Mouse (Mus musculus) intestine, embryonic 14.5 days (tissue): ENCODE data around the gene Pak2. TPM values are rescaled to one million over a fixed set of nuclear protein-coding genes. Genes with fewer than 3 reads are reported as not detected.

Experiments used
- ATAC-seq: fragments of 200-750 bp; cut with Nextera tagmentation; replicated peaks from 2 replicates; pipeline ENCODE4 v1.8.0; 2017; ENCODE audit warnings: low read depth, moderate number of reproducible peaks, moderate TSS enrichment, moderate library complexity; ENCODE audit not compliant: low FRiP score, low TSS enrichment
- DNase-seq: peaks from one replicate; pipeline ENCODE4 v3.0.0-alpha.2; 2018; ENCODE audit warnings: low spot score
- H3K27ac ChIP-seq: fragments of 300-500 bp; sonication (generic); 2 replicates; pipeline ENCODE4 v1.5.1; 2014; ENCODE audit warnings: low read depth, mild to moderate bottlenecking, control low read depth
- H3K27me3 ChIP-seq: fragments of 300-500 bp; sonication (generic); replicated peaks from 2 replicates; pipeline ENCODE4 v1.6.1; 2014; ENCODE audit warnings: low read length, control low read depth; ENCODE audit not compliant: control insufficient read depth, insufficient read depth
- H3K36me3 ChIP-seq: fragments of 300-500 bp; sonication (generic); 2 replicates; pipeline ENCODE4 v1.6.1; 2014; ENCODE audit warnings: low read length, control low read depth; ENCODE audit not compliant: control insufficient read depth, insufficient read depth
- H3K4me1 ChIP-seq: fragments of 300-500 bp; sonication (generic); replicated peaks from 2 replicates; pipeline ENCODE4 v1.6.1; 2014; ENCODE audit warnings: low read length, control low read depth, mixed read lengths; ENCODE audit not compliant: control insufficient read depth, insufficient read depth
- H3K4me2 ChIP-seq: fragments of 300-500 bp; sonication (generic); 2 replicates; pipeline ENCODE4 v1.6.1; 2014; ENCODE audit warnings: low read length
- H3K4me3 ChIP-seq: fragments of 300-500 bp; sonication (generic); 2 replicates; pipeline ENCODE4 v1.5.1; 2014; ENCODE audit warnings: low read depth, low read length, control low read depth, mixed read lengths
- H3K9ac ChIP-seq: fragments of 300-500 bp; sonication (generic); 2 replicates; pipeline ENCODE4 v1.6.1; 2014; ENCODE audit warnings: mild to moderate bottlenecking, low read length
- H3K9me3 ChIP-seq: fragments of 300-500 bp; sonication (generic); 2 replicates; pipeline ENCODE4 v1.6.1; 2016; ENCODE audit warnings: low read length, control low read depth; ENCODE audit not compliant: control insufficient read depth
- WGBS: fragments of 180-500 bp; shearing (Covaris S2); extraction: QIAGEN DNeasy Blood & Tissue Kit; methylation state at CpG from one replicate; pipeline ENCODE4 v1.1.7; 2014; 5-methylcytosine and 5-hydroxymethylcytosine counted together
- polyA plus RNA-seq: library from polyadenylated mRNA; unstranded; fragments of >200 nt; fragmentation: Nextera tagmentation; extraction: Ambion mirVana; gene quantifications from 2 replicates; pipeline ENCODE4 v1.2.1, GENCODE M21; 2014

Gene Pak2
- polyA plus RNA-seq, 1 experiment from 2014 or later = 41.4 TPM

DNA sequence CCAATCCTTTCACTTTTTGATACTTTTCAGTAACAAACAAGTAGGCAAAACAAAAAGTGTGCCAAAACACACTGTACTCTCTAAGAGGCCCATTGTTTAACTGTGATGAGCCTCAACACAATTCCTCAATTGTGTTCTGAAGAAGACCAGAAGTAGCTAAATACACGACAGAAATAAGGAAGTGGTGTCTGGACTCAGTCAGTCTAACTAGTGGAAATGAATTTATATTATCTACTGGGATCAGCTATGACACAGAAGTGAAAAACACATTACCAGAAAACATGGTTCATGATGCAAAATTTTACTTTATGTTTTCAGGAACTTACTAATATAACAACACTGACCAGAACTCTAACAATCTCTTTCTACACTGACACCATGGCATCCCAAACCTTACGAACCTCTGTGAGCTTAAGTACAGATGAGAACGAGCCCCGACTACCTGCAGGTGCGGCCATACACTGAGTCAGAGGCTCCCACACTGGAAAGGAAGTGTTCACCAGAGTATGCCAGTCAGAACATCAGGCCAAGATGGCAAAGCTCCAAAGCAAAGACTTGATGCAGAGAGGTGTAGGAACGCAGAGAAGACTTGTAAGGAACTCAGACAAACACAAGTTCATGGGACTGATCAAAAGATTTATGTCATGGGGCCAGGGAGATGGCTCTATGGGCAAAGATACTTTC, 19.2 kb downstream of the Pak2 start:
- H3K9me3 ChIP-seq = no peaks in the 10 kb centered on the region
- ATAC-seq (no peak), DNase-seq (no peak)
- peaks cover 3% of the 10 kb centered on the region; the same call in 1 of the 2 replicates for H3K4me1 ChIP-seq
- no peak overlapping the region for H3K27ac ChIP-seq
- H3K27me3 ChIP-seq = no peaks in the 10 kb centered on the region
- H3K36me3 ChIP-seq = no peaks in the 10 kb centered on the region
- no peak overlapping the region for H3K9ac ChIP-seq
- no peak overlapping the region for H3K4me3 ChIP-seq
- H3K4me2 ChIP-seq = no peak overlapping the region
- 65% methylated on average over 6 of the region's 6 CpGs for WGBS

- H3K4me2 ChIP-seq = no peak overlapping the region
- H3K9ac ChIP-seq = no peak overlapping the region
- H3K27me3 ChIP-seq = no peaks in the 10 kb centered on the region
- H3K4me1 ChIP-seq = peaks cover 3% of the 10 kb centered on the region; the same call in 1 of the 2 replicates
- DNase-seq (no peak), ATAC-seq (no peak)
- no peak overlapping the region for H3K4me3 ChIP-seq
- no peaks in the 10 kb centered on the region for H3K9me3 ChIP-seq
- WGBS = 66% methylated on average over 5 of the region's 5 CpGs
- H3K36me3 ChIP-seq = no peaks in the 10 kb centered on the region
- H3K27ac ChIP-seq = no peak overlapping the region
Measured at GRCm38 (mm10) chr16:32058817-32059216, 20.3 kb downstream of the Pak2 start.

- DNase-seq = no peak
- H3K4me3 ChIP-seq = no peak overlapping the region
- H3K36me3 ChIP-seq = peaks cover 83% of the 10 kb centered on the region
- no peak overlapping the region for H3K9ac ChIP-seq
- H3K27ac ChIP-seq = no peak overlapping the region
- no peaks in the 10 kb centered on the region for H3K4me1 ChIP-seq
- no peak overlapping the region for H3K4me2 ChIP-seq
- no peak for ATAC-seq
- 93% methylated on average over 4 of the region's 4 CpGs for WGBS
- no peaks in the 10 kb centered on the region for H3K27me3 ChIP-seq
- H3K9me3 ChIP-seq = no peaks in the 10 kb centered on the region
Measured at GRCm38 (mm10) chr16:32042367-32042766, 36.8 kb downstream of the Pak2 start.

GRCm38 (mm10) chr16:32019678-32020077, 59.5 kb downstream of the Pak2 start:
- Histone ChIP-seq H3K4me1 (no peaks in the 10 kb centered on the region), H3K27me3 (no peaks in the 10 kb centered on the region), H3K27ac (no peak overlapping the region), H3K4me2 (no peak overlapping the region), H3K4me3 (no peak overlapping the region), H3K9ac (no peak overlapping the region), H3K36me3 (peaks cover 90% of the 10 kb centered on the region), H3K9me3 (no peaks in the 10 kb centered on the region)
- ATAC-seq (no peak), DNase-seq (no peak)
- WGBS = 94% methylated on average over 9 of the region's 9 CpGs

- Histone ChIP-seq H3K4me2 (no peak overlapping the region), H3K36me3 (peaks cover 9% of the 10 kb centered on the region; the same call in 1 of the 2 replicates), H3K9ac (no peak overlapping the region), H3K27me3 (no peaks in the 10 kb centered on the region), H3K9me3 (no peaks in the 10 kb centered on the region), H3K4me3 (no peak overlapping the region), H3K4me1 (no peaks in the 10 kb centered on the region), H3K27ac (no peak overlapping the region)
- DNase-seq = no peak
- 69% methylated on average over 4 of the region's 4 CpGs for WGBS
- no peak for ATAC-seq
Measured at GRCm38 (mm10) chr16:32010330-32010729, 68.8 kb downstream of the Pak2 start.

GRCm38 (mm10) chr16:32009913-32010312, 69.2 kb downstream of the Pak2 start:
- Histone ChIP-seq H3K4me3 (no peak overlapping the region), H3K9ac (no peak overlapping the region), H3K27ac (no peak overlapping the region), H3K36me3 (peaks cover 7% of the 10 kb centered on the region; the same call in 1 of the 2 replicates), H3K27me3 (no peaks in the 10 kb centered on the region), H3K4me2 (no peak overlapping the region), H3K9me3 (no peaks in the 10 kb centered on the region), H3K4me1 (no peaks in the 10 kb centered on the region)
- DNase-seq (no peak), ATAC-seq (peak; percentile 65)
- 27% methylated on average over 5 of the region's 5 CpGs for WGBS

GRCm38 (mm10) chr16:32008529-32009293, 70.4 kb downstream of the Pak2 start:
- 59% methylated on average over 10 of the region's 10 CpGs for WGBS

DNA sequence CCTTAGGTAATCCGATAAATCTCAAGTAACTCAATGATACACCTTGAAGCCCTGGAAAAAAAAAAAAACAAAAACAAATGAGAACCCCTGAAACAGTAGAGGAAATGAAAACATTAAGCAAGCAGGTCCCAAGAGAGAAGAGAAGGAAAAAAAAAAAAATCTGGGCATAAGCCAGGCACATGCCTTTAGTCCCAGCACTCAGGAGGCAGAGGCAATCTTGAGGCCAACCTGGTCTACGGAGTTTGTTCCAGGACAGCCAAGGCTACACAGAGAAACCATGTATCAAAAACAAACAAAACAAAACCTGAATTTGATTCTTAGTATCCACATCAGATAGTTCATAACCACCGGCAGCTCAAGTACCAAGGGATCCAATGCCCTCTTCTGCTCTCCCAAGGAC, 74.4 kb downstream of the Pak2 start:
- no peaks in the 10 kb centered on the region for H3K27me3 ChIP-seq
- H3K36me3 ChIP-seq = no peaks in the 10 kb centered on the region; the same call in 1 of the 2 replicates
- H3K9me3 ChIP-seq = no peaks in the 10 kb centered on the region
- H3K9ac ChIP-seq = no peak overlapping the region
- no peak overlapping the region for H3K27ac ChIP-seq
- peaks cover 14% of the 10 kb centered on the region for H3K4me1 ChIP-seq
- DNase-seq = no peak
- H3K4me3 ChIP-seq = no peak overlapping the region
- WGBS = 90% methylated on average over 3 of the region's 3 CpGs
- ATAC-seq = no peak
- no peak overlapping the region for H3K4me2 ChIP-seq

More at GRCm38 (mm10) chr16:32008529-32009293, 70.4 kb downstream of the Pak2 start:
- Histone ChIP-seq H3K4me1 (peaks cover 1% of the 10 kb centered on the region; the same call in 1 of the 2 replicates), H3K9ac (no peak overlapping the region), H3K9me3 (no peaks in the 10 kb centered on the region), H3K4me2 (no peak overlapping the region), H3K36me3 (peaks cover 6% of the 10 kb centered on the region; the same call in 1 of the 2 replicates), H3K4me3 (no peak overlapping the region), H3K27me3 (no peaks in the 10 kb centered on the region), H3K27ac (no peak overlapping the region)
- DNase-seq = no peak
- ATAC-seq = no peak
